Comparison of ENCODE assay signal across 9 mouse cellular contexts in the genomic region with DNA sequence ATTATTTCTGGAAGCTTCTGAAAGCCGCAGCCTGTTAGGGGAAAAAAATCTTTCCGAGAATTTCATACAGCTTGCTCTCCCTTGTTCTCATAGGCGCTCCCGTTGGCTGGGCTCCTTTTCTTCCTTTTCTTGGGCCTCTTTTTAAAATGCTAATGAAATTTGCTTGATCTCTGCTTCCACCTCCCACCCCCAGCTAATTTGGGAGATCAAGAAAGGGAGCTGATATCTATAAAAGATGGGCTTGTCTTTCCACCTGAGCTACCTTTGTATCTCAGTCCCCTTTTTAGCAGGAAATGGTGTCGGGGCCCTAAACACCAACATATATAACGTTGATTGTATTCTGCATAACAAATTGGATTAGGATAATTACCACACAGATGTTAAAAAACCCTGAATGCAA.
DNase-seq lines count a peak whose midpoint lies in the region; ATAC-seq lines count a peak whose summit lies in the region.
"Had no signal": no experiment of that assay in that cellular context is flagged by ENCODE, and none has a peak within 500 bp of the region (broad histone marks: within the 10 kb centered on the region; RNA-seq: fewer than 3 reads in every experiment).

No protein-coding gene starts in this region.

- H3K4me2 ChIP-seq in heart, embryonic 14.5 days (ENCODE audit: low read length) = peak overlapping the region; percentile 62
- H3K4me2 ChIP-seq in hindbrain, embryonic 14.5 days (replicated peaks) = peak overlapping the region; percentile 49
- peak overlapping the region; percentile 47 for H3K4me2 ChIP-seq in midbrain, embryonic 14.5 days (ENCODE audit: low read length)

- no peaks in the 10 kb centered on the region for H3K9me3 ChIP-seq in heart, embryonic 14.5 days (ENCODE audit: control insufficient read depth, low read length)
- no peaks in the 10 kb centered on the region for H3K9me3 ChIP-seq in hindbrain, embryonic 14.5 days (ENCODE audit: control insufficient read depth, low read length)
- H3K9me3 ChIP-seq in midbrain, embryonic 14.5 days (ENCODE audit: control insufficient read depth, low read length) = no peaks in the 10 kb centered on the region

- intact Hi-C loops in heart, postnatal 10 days (cut with DNase I) = loop anchor here (10.0 kb wide), 1 partner anchor 174 kb away; no protein-coding TSS in a partner anchor
- intact Hi-C loops in left cerebral cortex, postnatal 10 days (cut with DNase I) = no loop called here

- WGBS in heart, embryonic 14.5 days = 36% methylated on average over 6 of the region's 6 CpGs
- 26% methylated on average over 6 of the region's 6 CpGs for WGBS in hindbrain, embryonic 14.5 days
- 19% methylated on average over 6 of the region's 6 CpGs for WGBS in midbrain, embryonic 14.5 days

- H3K27ac ChIP-seq in heart, embryonic 14.5 days (replicated peaks in 1 of 2; ENCODE audit: control insufficient read depth in 1 of 2, insufficient read depth in 1 of 2, low read depth in 2 of 2, low read length in 2 of 2) = peak overlapping the region; percentile 50 to 54; a peak in 3 of 4 replicates
- peak overlapping the region; percentile 82 for H3K27ac ChIP-seq in hindbrain, embryonic 14.5 days
- peak overlapping the region; percentile 77 for H3K27ac ChIP-seq in midbrain, embryonic 14.5 days (replicated peaks; ENCODE audit: low read depth, low read length)

- no peak for ATAC-seq in heart, embryonic 14.5 days (ENCODE audit: insufficient number of reproducible peaks, insufficient read depth, low FRiP score, low read depth)
- no peak for ATAC-seq in hindbrain, embryonic 14.5 days (ENCODE audit: low FRiP score)
- 0 out of 2 replicates have a peak, but pooled peaks have one; percentile 18 for ATAC-seq in midbrain, embryonic 14.5 days (ENCODE audit: low FRiP score, low TSS enrichment)
- ATAC-seq in megakaryocyte progenitor cell, adult 5-6 weeks (replicated peaks; ENCODE audit: poor library complexity) = no peak

- no peaks in the 10 kb centered on the region for H3K36me3 ChIP-seq in heart, embryonic 14.5 days (ENCODE audit: control insufficient read depth, insufficient read depth, low read length)
- no peaks in the 10 kb centered on the region for H3K36me3 ChIP-seq in hindbrain, embryonic 14.5 days (replicated peaks; ENCODE audit: control insufficient read depth, insufficient read depth)
- no peaks in the 10 kb centered on the region for H3K36me3 ChIP-seq in midbrain, embryonic 14.5 days (ENCODE audit: control insufficient read depth, insufficient read depth, low read length)

- H3K27me3 ChIP-seq in heart, embryonic 14.5 days (ENCODE audit: control insufficient read depth, insufficient read depth, low read length) = no peaks in the 10 kb centered on the region
- H3K27me3 ChIP-seq in hindbrain, embryonic 14.5 days (ENCODE audit: control insufficient read depth, insufficient read depth, low read length) = no peaks in the 10 kb centered on the region
- no peaks in the 10 kb centered on the region for H3K27me3 ChIP-seq in midbrain, embryonic 14.5 days (ENCODE audit: control insufficient read depth, insufficient read depth, low read length)

- H3K4me3 ChIP-seq in heart, embryonic 14.5 days (ENCODE audit: control insufficient read depth in 1 of 2, insufficient read depth in 1 of 2, low read depth in 1 of 2, low read length in 2 of 2) = peak overlapping the region in 1 of 2 experiments; percentile 33; a peak in 3 of 4 replicates
- H3K4me3 ChIP-seq in hindbrain, embryonic 14.5 days (replicated peaks; ENCODE audit: low read length) = no peak overlapping the region
- peak overlapping the region; percentile 16; the same call in 1 of the 2 replicates for H3K4me3 ChIP-seq in midbrain, embryonic 14.5 days (replicated peaks; ENCODE audit: low read depth, low read length)

- DNase-seq in heart, postnatal 10 days = no peak
- DNase-seq in embryo, embryonic 11 days = peak; percentile 18
- no peak for DNase-seq in hindbrain, embryonic 14.5 days (ENCODE audit: low spot score)
- peak; percentile 47 for DNase-seq in midbrain, embryonic 14.5 days
- DNase-seq in left cerebral cortex, postnatal 10 days (ENCODE audit: extremely low spot score in 1 of 2, low spot score in 2 of 2) = no peak
- DNase-seq in right cerebral cortex, postnatal 14 days = no peak
- DNase-seq: gastrocnemius, postnatal 10 days had no signal

- peak overlapping the region; percentile 49 for H3K9ac ChIP-seq in heart, embryonic 14.5 days (ENCODE audit: low read length)
- peak overlapping the region; percentile 42; the same call in 1 of the 2 replicates for H3K9ac ChIP-seq in hindbrain, embryonic 14.5 days
- H3K9ac ChIP-seq in midbrain, embryonic 14.5 days (replicated peaks; ENCODE audit: low read length) = peak overlapping the region; percentile 26; the same call in 1 of the 2 replicates

- H3K4me1 ChIP-seq in heart, embryonic 14.5 days (ENCODE audit: control insufficient read depth in 2 of 2, insufficient read depth in 2 of 2, low read length in 2 of 2) = no peaks in the 10 kb centered on the region
- 0 out of 2 replicates have a peak, but pooled peaks cover 4% of the 10 kb centered on the region for H3K4me1 ChIP-seq in hindbrain, embryonic 14.5 days (replicated peaks; ENCODE audit: control insufficient read depth, insufficient read depth, low read length)
- no peaks in the 10 kb centered on the region for H3K4me1 ChIP-seq in midbrain, embryonic 14.5 days (ENCODE audit: control insufficient read depth, insufficient read depth, low read length)

Comparison
In these comparisons a context has a peak if more than half of its experiments do, and no peak if none do; other contexts are left out.
1. DNase-seq: peak in embryo, embryonic 11 days (single experiment) and midbrain, embryonic 14.5 days (single experiment); none in heart, postnatal 10 days (0 of 2), hindbrain, embryonic 14.5 days (single experiment), left cerebral cortex, postnatal 10 days (0 of 2) and right cerebral cortex, postnatal 14 days (single experiment).
2. Peak in every context shown above with its lines, with median percentiles within 50 percentile points of each other: H3K27ac ChIP-seq, H3K4me2 ChIP-seq and H3K9ac ChIP-seq.